Mouse (Mus musculus) right cerebral cortex, postnatal 14 days (tissue): ENCODE data around the gene A730015C16Rik.

ENCODE experiments used
- DNase-seq: peaks from one replicate; pipeline ENCODE4 v3.0.0; 2022

The A730015C16Rik gene

GRCm38 (mm10) chr4:108826643-108827042 is 21.8 kb downstream of the A730015C16Rik start:
- DNase-seq, result no peak

GRCm38 (mm10) chr4:108826096-108826495 is 22.3 kb downstream of the A730015C16Rik start:
- DNase-seq, result no peak

GRCm38 (mm10) chr4:108825677-108826076 is 22.7 kb downstream of the A730015C16Rik start:
- no peak for DNase-seq

GRCm38 (mm10) chr4:108811550-108811949 is 36.9 kb downstream of the A730015C16Rik start:
- DNase-seq, result no peak

GRCm38 (mm10) chr4:108811142-108811541 is 37.3 kb downstream of the A730015C16Rik start:
- no peak for DNase-seq

- DNase-seq, result no peak
Measured at GRCm38 (mm10) chr4:108803535-108803934, 44.9 kb downstream of the A730015C16Rik start.

- peak; percentile 75 for DNase-seq
Measured at GRCm38 (mm10) chr4:108798083-108798830, 50.2 kb downstream of the A730015C16Rik start.
